Mouse (Mus musculus): ENCODE data around the gene Ipmk. TPM values are rescaled to one million over a fixed set of nuclear protein-coding genes. Genes with fewer than 3 reads are reported as not detected.

Ipmk gene
- 16.7 TPM for polyA plus RNA-seq (2017; shearing (Covaris generic))

GRCm38 (mm10) chr10:71347509-71347949 is at the start of gene Ipmk:
Ipmk (plus strand) TSS chr10:71347763.

GRCm38 (mm10) chr10:71344579-71345143 is 2.9 kb upstream of the Ipmk start, which contains the start of gene Cisd1:
Cisd1 (minus strand) TSS chr10:71344954.

Other genes starting within 250 kb of the Ipmk start
- gene Bicc1, start 188.1 kb upstream of the Ipmk start, polyA plus RNA-seq (2017; shearing (Covaris generic)) = not detected
- gene Tfam, start 109.5 kb upstream of the Ipmk start, polyA plus RNA-seq (2017; shearing (Covaris generic)) = 107 TPM
- gene Ube2d1, start 62.5 kb upstream of the Ipmk start, polyA plus RNA-seq (2017; shearing (Covaris generic)) = 70.3 TPM
- gene Cisd1, start 2.8 kb upstream of the Ipmk start, polyA plus RNA-seq (2017; shearing (Covaris generic)) = 32.5 TPM